8 mouse cellular contexts compared by ENCODE assay signal in genomic region chr12:99639847-99640213, GRCm38 (mm10).
A peak's percentile ranks its signal among the peaks of the same experiment; 100 is the strongest.
DNase-seq lines count a peak whose midpoint lies in the region; ATAC-seq and TF ChIP-seq lines count a peak whose summit lies in the region.

No protein-coding gene starts in this region.

- DNase-seq in heart, postnatal 0 days (ENCODE audit: low spot score): no peak
- no peak for DNase-seq in heart, postnatal 10 days
- peak; percentile 5 to 15 for DNase-seq in frontal cortex, postnatal 25 days (ENCODE audit: low spot score in 2 of 2)
- DNase-seq in lung, postnatal 10 days: no peak
- no peak for DNase-seq in adrenal gland, postnatal 10 days
- no peak for DNase-seq in yolk sac, embryonic 10.5 days (ENCODE audit: low spot score)

- WGBS in heart, postnatal 0 days: 37% methylated on average over 8 of the region's 8 CpGs
- 31% methylated on average over 8 of the region's 8 CpGs for WGBS in macrophage (ENCODE audit: missing documents)

- peaks cover 22% of the 10 kb centered on the region for H3K9me3 ChIP-seq in heart, postnatal 0 days (replicated peaks; ENCODE audit: control insufficient read depth, low read length)

- H3K36me3 ChIP-seq in heart, postnatal 0 days (replicated peaks; ENCODE audit: control insufficient read depth, insufficient read depth, low read length): no peaks in the 10 kb centered on the region
- H3K36me3 ChIP-seq in macrophage (ENCODE audit: inconsistent target): no peaks in the 10 kb centered on the region

- ATAC-seq in heart, postnatal 0 days (ENCODE audit: insufficient read depth, low read depth): no peak

- H3K9ac ChIP-seq in heart, postnatal 0 days (replicated peaks; ENCODE audit: low read depth, low read length): no peak overlapping the region

- no peaks in the 10 kb centered on the region; the same call in 1 of the 2 replicates for H3K4me1 ChIP-seq in heart, postnatal 0 days (ENCODE audit: control insufficient read depth, insufficient read depth)
- H3K4me1 ChIP-seq in brown adipose tissue, adult 24 weeks (ENCODE audit: control insufficient read depth, insufficient read depth, insufficient read length, low read length): peaks cover 7% of the 10 kb centered on the region

- peak overlapping the region; percentile 51; the same call in 1 of the 2 replicates for H3K4me2 ChIP-seq in heart, postnatal 0 days (ENCODE audit: low read depth, low read length)

- H3K27ac ChIP-seq in heart, postnatal 0 days (ENCODE audit: low read depth): 0 out of 2 replicates have a peak overlapping the region, but pooled peaks have one; percentile 2
- H3K27ac ChIP-seq in brown adipose tissue, adult 24 weeks (replicated peaks; ENCODE audit: low read depth, low read length): peak overlapping the region; percentile 53
- peak overlapping the region; percentile 96 for H3K27ac ChIP-seq in macrophage

- intact Hi-C loops in heart, postnatal 10 days (cut with DNase I): no loop called here

- no peak overlapping the region for H3K4me3 ChIP-seq in heart, postnatal 0 days (ENCODE audit: low read depth, low read length)
- H3K4me3 ChIP-seq in brown adipose tissue, adult 24 weeks (ENCODE audit: insufficient read depth, low read depth, low read length): no peak overlapping the region
- no peak overlapping the region for H3K4me3 ChIP-seq in macrophage (ENCODE audit: inconsistent target)

- no peak for TF ChIP-seq CTCF in heart, postnatal 0 days (IDR thresholded peaks at IDR 0.05; ENCODE audit: low read depth)

- H3K27me3 ChIP-seq in heart, postnatal 0 days (ENCODE audit: control insufficient read depth, insufficient read depth, low read length): no peaks in the 10 kb centered on the region

- TF ChIP-seq EP300 in heart, postnatal 0 days (IDR thresholded peaks at IDR 0.05; ENCODE audit: low read depth): no peak

- H3K79me2 ChIP-seq in macrophage (ENCODE audit: inconsistent target): no peaks in the 10 kb centered on the region

Comparison
In these comparisons a context has a peak if more than half of its experiments do, and no peak if none do; other contexts are left out.
1. DNase-seq: peak in frontal cortex, postnatal 25 days (2 of 2); none in heart, postnatal 0 days (single experiment), heart, postnatal 10 days (0 of 2), lung, postnatal 10 days (single experiment), adrenal gland, postnatal 10 days (single experiment) and yolk sac, embryonic 10.5 days (single experiment).
2. H3K27ac ChIP-seq: peak in every context shown above with its lines; median percentile 96 in macrophage; 53 in brown adipose tissue, adult 24 weeks; 2 in heart, postnatal 0 days.